Mouse (Mus musculus) mouse embryonic stem cell (cell line): ENCODE results near the gene Tcte1.

Source experiments
- in situ Hi-C, 2 experiments: fragments of 300-500 bp; cut with MboI; formaldehyde crosslinking; loops; 1 replicate in 1 of 2; 3 replicates in 1 of 2; pipeline ENCODE4 v1.14.3; 2019 to 2020; ENCODE audit warnings: low sequenced_read_pairs in 2 of 2, low pct_unique_long_range_greater_than_20kb in 1 of 2, mixed read lengths in 1 of 2; ENCODE audit not compliant: unreplicated experiment in 1 of 2

Gene Tcte1

DNA sequence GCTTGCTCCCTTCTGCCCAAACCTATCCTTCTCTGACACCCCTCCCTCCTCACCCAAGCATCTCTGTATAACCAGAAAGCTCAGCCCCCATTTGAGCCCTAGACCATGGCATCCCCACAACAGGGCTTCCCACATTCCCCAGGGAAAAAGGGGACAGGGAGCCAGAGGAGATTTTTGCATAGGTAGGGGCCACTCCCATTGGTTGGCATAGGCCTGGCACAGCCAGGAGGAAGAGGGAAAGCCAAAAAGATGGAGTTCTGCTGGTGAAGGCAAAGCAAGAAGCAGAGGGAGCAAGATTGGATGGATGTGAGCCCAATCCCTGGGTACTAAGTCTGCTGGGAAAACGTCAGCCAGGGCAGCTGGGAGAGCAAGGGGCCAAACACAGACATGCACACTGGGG lies 19.9 kb downstream of the Tcte1 start:
- in situ Hi-C loops = no loop called here

DNA sequence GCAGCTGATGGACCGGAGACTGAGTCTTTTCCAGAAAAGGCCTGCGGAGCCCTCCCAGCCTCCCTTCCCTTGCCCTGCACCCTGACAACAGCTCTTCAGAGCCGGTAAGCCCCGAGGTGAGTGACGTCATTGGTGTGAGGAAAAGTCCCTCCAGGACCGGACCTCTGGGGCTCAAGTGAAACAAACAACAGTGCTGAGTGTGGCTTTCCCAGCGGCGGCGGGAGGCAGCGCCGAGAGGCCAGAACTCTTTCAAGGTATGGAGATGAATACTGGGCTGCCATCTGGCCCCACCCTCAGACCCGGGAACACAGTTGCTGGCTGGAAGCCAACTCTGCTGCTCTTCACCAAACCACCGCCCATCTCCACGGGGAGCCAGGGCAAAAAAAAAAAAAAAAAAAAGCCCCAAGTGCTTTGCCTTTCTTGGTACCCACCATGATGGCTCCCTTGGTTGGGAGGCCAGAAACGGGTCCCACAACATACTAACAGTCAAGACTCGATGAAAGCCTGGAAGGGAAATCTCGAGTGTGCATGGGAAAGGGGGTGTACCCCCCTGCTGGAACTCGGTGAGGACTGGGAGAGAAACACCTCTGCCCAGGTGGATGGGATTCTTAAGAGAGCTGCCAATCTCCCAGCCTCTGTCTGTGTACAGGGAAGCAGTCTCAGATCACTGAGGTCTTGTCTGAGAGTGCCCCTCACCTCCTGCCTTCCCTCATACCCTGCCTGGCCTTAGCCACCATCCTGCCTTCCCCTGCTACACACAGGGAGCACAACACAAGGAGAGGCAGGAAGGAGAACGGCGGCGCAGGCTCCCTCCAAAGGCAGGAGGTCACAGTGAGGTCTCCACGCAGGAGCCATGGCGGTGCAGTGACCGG lies 21.0 kb downstream of the Tcte1 start:
- in situ Hi-C loops = no loop called here

DNA sequence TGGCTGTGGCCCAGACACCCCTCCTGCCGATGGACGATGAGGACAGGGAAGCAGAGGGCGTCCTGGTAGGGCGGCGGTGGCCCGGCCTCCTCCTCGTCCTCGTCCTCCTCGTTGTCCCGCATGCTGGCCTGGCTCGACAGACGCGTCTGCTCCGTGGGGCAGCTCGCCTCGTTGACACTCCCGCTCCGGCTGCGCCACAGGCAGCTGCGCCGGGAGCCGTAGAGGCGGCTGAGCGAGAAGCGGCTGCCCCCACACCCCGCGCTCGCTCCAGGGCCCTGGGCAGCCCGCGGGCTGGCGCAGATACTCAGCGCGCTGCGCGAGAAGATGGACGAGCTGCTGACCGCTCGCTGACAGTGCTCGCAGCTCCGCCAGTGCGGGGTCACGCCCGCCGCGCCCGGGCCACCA lies 21.6 kb downstream of the Tcte1 start:
- in situ Hi-C loops = no loop called here

DNA sequence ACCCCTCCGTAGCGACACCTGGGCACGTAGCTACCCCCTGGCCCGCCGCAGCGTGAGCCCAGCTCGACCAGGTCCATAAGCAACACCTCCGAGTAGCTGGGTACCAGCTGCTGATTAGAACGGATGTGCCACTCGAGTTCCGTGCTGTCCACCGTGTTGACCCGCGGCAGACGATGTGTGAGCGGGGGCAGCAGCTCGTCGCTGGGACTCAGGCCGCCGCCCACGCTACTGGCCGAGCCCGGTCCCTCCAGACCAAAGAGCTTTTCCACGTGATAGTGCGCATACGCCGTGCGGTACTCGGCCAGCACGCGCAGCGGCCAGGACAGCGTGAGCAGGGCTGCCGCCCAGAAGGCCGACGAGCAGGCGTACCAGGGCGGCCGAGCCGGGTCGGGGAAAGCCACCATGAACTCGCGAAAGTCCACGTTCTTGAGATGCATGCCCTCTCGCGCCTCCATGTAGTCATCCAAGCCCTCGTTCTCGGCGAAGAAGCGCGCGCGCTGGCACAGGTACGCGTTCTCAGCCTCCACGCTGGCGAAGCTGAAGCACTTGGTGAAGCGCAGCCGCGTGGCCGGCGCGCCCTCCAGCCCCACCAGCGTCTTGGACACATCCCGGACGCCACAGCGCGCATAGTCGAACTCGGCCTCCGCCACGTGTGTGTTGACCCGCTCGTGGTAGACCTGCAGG lies 22.2 kb downstream of the Tcte1 start:
- in situ Hi-C loops = no loop called here

DNA sequence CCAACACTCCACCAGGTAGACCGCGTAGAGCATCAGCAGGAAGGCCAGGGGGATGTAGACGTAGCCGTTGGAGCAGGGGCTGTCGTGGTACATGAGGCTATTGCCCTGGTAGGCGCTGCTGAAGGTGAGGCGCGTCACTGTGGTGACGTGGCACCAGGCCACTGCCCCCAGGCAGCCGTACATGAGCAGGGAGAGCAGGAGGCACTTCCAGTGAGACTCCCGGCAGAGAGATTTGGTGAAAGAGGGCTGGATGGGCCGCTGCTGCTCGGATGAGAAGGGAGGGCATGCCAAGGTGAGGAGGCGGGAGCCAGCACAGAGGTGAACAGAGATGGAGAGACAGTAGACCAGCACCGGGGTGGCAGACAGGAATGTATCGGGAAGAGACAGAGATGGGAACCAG lies 23.7 kb downstream of the Tcte1 start:
- in situ Hi-C loops = no loop called here

DNA sequence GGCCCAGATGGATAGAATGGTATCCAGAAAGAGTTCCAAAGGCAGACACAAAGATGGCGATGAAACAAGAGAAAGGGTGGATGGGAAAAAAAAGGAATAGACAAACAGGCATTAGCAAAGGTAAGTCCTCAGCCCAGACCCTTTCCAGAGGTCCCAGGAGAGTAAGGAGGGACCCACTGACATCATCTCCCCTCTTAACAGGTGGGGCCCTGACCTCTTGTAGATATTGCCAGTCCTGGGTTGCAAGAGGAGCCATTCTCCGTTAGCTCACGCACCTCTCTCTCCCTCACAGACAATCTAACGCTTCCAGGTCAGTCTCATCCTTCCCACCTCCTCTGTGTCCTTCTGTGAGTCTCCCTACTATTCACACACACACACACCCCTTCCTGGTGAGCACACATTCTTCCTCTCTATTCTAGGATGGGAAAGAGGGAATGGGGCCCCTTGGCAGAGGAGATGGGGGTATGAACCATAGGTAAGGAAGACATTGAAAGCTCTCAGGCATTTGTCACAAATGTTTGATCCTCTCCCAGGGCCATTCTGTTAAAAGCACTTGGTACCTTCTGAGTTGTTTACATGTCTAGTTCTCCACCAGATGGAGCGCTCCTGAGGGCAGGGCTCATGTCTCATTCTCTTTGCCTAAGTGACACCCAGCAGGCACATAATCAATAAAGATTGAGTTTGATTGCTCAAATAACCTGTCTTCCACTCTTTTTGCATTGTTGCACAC lies 24.4 kb downstream of the Tcte1 start:
- in situ Hi-C loops = no loop called here

DNA sequence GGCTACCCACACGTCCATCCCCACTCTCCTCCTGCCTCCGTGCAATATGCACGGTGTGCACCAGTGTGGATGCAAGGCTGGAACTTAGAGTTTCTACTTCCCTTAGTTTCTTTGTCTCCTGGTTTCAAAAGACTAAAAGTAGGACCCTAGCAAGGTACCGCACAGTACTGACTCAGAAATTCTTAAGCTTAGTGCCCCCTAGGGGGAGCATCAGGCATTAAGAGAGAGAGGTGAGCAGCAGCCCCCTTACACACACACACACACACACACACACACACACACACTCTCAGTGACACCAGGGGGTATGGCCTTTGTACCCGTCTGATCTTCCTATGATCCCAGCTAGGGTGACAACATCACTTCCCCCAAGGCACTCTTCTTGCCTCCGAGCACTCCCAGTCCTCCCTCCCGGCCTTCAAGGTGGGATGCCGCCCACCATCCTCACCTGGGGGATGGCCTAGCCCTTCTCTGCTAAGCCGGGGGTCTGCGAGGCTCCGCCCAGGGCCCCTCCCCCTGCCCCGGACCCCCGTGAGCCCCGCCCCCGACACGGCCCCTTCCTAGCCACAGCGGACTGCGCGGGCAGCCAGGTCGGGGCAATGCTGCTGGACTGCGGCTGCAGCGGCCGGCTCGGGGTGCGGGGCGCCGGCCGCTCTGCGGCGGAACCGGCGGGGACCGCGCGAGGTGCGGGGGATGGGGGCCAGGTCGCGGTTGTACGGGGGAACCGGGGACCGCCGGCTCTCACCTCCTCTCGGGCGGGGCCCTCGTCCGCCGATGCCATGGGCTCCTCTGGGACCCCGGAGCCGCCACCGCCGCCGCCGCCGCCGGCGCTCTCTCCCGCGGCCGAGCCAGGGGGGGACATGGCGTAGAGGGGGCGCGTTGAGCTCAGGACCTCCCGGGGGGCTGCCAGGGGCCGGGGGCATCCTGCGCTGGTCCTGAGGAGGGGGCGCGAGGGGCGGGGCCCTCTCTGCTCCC lies 25.6 kb downstream of the Tcte1 start:
- in situ Hi-C loops = no loop called here

DNA sequence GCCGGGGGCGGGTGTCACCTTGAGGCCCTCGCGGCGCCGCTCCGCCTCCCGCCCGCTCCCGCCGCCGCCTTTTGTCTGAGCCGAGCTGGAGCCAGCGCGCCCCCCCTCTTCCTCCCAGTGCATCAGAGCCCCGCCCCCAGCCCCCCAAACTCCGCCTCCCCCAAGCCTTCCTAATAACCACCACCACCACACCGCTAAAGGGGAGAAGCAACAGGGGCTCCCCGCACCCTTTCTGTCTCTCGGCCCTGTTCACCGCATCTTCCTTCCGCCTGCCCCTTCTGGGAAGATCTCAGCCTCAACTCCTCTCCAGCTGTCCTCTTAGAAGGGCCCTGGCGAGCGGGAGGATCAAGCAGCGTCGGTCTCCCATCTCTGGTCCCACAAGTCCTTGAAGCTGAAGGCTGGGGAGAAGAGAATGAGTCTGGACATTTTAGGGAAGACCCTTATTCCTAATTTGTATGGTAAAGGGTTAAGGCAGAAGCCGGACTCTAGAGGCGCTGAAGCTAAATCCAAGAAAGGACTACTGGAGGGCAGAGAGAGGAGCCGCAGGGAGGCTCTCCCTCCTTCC lies 26.5 kb downstream of the Tcte1 start, which contains the start of gene Tmem151b:
Gene Tmem151b, minus strand, starts transcription at position 61 of the 565 bp plus-strand sequence.
- in situ Hi-C loops = loop anchor here in 1 of 2 experiments (5.0 kb wide), 1 partner anchor 72 kb away; the partner anchor contains the start of gene Spats1

DNA sequence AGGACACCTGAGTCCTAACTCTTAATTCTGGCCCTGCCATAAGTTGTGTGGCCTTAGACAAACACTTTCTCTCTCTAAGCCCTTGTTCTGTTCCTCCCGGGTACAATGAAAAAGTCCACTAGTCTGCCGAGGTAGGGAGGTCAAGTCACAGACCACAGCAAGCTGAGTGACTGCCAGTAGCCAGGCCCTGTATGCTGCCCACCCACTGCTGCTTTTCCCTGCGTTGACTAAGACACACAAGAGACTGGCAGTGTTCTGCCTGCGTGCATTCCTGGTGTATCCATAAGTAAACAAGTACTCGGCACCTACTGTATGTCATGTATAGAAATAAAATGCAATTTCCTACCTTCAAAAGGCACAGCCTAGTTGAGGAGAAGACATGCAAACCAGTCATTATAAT lies 27.0 kb downstream of the Tcte1 start:
- in situ Hi-C loops = loop anchor here in 1 of 2 experiments (5.0 kb wide), 1 partner anchor 73 kb away; the partner anchor contains the start of gene Spats1

DNA sequence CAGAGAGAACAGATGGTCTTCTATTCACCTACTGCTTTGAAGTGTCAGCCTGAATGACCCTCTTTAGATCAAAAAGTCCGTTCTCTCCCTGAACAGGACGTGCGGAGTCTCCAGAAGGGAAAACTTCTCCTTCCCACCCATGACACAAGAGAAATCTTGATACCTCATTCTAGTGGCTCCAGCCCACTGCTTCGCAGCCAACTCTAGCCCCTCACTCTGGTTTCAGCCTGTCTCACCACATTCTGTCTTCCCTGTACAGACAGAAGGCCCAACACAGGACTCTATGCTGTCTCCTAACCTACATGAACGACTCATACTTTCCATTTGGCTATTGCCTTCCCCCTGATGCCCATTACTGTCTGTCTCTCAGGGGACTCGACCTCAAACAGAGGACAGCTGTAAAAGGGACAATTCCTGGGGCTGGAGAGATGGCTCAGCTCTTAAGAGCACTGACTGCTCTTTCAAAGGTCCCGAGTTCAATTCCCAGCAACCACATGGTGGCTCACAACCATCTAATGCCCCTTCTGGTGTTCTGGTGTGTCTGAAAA lies 28.1 kb downstream of the Tcte1 start:
- in situ Hi-C loops = loop anchor here in 1 of 2 experiments (5.0 kb wide), 1 partner anchor 74 kb away; the partner anchor contains the start of gene Spats1

DNA sequence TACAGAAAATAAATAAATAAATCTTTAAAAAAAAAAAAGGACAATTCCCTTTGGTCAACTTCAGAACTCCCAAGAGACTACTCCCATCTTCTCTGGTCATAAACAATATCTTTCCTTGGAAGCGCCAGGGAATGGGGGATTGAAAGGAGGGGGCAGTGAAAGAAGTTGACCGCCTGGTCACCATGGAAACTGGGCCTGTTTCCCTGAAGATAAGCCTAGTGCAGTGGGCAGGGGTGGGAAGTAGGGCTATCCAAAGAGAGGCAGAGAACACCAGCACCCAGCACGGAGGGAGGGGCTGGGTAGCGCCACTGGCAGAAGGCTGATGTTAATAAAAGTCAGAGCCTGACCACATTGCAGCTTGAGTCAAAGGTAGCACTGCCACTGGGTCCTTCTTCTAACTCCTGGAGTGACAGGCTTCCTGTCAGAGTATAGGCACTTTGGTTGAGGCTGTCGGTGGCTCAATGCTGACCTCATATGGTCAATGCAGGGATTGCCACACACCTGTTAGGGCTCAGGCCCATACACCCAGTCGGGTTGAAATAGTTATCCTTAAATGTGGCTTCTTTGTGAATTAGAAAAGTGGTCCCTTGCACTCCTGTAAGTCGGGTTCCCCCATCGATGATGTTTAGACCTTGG lies 28.7 kb downstream of the Tcte1 start:
- in situ Hi-C loops = loop anchor here in 1 of 2 experiments (5.0 kb wide), 1 partner anchor 75 kb away; the partner anchor contains the start of gene Spats1

DNA sequence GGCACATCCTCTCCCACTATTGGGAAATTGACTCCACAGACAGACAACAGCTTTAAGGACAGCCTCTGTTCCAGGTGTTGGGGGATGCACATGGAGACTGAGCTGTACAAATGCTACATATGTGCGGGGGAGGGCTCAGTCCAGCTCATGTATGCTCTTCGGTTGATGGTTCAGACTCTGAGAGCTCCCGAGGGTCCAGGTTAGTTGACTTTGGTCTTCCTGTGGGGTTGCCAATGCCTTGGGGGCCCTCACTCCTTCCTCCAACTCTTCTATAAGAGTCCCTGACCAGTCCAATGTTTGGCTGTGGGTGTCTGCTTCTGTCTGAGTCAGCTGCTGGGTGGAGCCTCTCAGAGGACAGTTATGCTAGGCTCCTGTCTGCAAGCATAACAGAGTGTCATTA lies 29.8 kb downstream of the Tcte1 start:
- in situ Hi-C loops = loop anchor here in 1 of 2 experiments (5.0 kb wide), 1 partner anchor 76 kb away; the partner anchor contains the start of gene Spats1

DNA sequence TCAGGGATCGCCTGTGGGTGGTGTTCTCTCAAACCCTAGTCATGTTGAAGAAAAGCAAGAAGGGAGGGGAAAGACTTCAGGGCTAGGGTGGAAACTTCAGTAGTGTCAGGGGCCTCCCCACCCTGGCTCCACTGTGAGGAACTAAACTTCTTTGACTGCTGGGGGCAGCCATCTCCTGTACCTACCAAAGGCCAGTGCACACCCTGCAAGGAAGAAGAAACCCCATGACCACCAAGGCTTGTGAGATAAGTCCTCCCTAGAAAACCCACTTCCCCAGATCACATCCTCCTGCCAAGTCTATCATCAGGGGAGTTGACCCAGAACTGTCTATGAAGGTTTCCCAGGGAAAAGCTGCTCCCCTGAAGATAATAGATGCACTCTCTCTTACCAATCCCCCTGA lies 31.2 kb downstream of the Tcte1 start:
- in situ Hi-C loops = loop anchor here in 1 of 2 experiments (5.0 kb wide), 1 partner anchor 77 kb away; the partner anchor contains the start of gene Spats1

DNA sequence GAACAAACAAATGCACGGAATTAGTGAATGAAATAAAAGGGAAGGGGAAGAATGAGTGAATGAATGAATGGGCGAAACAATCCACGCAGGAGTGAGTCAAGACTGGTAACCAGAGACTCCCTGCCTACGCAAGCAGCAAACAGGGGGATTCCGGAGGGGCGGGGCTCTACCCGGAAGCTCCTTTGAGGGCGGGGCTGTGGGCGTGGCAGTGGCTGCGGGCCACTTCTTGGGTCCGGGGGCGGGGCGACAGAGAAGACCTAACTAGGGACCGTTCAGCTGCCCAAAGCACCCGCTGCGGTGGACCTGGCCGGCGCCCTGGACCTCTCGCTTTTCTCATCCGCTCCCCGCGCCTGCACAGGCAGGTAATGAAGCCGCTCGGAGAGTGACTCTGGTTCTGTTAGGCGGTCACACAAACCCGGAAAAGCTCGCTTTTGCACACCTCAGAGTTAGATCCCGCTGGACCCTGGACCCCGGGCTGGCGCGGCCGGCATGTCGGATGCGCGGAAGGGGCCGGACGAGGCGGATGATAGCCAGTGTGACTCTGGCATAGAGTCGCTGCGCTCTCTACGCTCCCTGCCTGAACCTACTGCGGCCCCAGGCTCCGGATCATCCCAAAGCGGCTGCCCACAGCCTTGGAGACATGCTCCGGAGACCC lies 32.3 kb downstream of the Tcte1 start, which contains the start of gene Nfkbie:
Gene Nfkbie, plus strand, starts transcription at position 252 of the 655 bp plus-strand sequence.
- in situ Hi-C loops = loop anchor here in 1 of 2 experiments (5.0 kb wide), 1 partner anchor 78 kb away; the partner anchor contains the start of gene Spats1

DNA sequence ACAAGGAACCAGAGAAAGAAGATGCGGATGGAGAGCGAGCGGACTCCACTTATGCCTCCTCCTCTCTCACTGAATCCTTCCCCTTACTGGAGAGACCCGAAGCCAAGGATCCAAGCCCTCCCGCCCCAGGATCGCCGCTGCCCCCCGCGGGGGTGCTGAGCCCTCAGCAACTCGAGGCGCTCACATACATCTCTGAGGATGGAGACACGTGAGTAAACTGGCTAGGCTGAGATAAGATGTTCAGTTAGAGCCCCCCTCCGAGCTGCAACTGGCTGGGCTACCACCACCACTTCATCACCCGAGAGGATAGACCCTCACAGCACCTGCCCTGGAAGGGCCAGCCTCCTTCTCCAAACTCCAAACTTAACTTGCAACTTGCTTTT lies 32.9 kb downstream of the Tcte1 start:
- in situ Hi-C loops = loop anchor here in 1 of 2 experiments (5.0 kb wide), 1 partner anchor 79 kb away; the partner anchor contains the start of gene Spats1
